Mouse (Mus musculus) spleen, adult 12 weeks (tissue): ENCODE results near the gene Prss22.
"Not testable (repeated sequence)": the region's sequence is repeated elsewhere in the genome, so short reads cannot be mapped to it uniquely, and the experiment has no call there.

Source experiments
- DNase-seq: peaks from one replicate; pipeline ENCODE4 v3.0.0; 2022; ENCODE audit warnings: low spot score

Prss22 gene

DNA sequence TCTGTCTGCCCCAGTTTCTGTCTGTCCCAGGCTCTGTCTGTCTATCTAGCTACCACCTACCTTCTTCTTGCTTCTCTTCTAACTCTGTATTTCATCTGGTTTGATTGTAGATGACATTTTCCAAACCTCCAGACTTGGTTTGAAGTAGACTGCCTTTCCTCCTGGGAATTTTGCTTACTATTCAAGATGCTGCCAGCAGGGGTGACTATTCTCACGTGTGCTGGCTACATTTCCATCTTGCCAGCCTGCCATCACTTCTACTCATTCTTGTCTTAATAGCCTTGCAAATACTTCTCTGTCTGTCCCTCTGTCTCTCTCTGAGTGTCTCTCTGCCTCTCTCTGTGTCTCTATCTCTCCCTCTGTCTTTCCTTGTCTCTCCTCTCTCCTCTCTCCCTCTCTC lies 2.5 kb downstream of the Prss22 start:
- no peak for DNase-seq

DNA sequence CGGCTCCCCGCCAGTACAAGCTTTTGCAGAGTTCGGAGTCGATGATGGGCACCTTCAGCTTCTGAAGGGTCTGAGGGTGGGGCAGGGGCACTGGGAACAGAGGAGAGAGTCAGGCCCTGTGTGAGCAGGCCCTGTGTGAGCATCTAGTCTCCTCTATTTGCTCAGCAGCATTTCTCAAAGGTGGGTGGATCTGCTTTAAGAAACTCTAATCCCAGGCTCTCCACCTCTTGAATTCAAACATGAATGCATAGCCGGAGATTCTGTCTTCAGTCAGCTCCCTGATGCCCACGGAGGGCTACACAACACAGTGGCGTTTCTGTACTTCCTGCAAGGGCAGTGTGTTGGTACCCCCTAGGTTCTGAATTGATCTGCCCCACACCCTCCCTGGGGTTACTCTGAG lies 3.2 kb downstream of the Prss22 start:
- DNase-seq: no peak

DNA sequence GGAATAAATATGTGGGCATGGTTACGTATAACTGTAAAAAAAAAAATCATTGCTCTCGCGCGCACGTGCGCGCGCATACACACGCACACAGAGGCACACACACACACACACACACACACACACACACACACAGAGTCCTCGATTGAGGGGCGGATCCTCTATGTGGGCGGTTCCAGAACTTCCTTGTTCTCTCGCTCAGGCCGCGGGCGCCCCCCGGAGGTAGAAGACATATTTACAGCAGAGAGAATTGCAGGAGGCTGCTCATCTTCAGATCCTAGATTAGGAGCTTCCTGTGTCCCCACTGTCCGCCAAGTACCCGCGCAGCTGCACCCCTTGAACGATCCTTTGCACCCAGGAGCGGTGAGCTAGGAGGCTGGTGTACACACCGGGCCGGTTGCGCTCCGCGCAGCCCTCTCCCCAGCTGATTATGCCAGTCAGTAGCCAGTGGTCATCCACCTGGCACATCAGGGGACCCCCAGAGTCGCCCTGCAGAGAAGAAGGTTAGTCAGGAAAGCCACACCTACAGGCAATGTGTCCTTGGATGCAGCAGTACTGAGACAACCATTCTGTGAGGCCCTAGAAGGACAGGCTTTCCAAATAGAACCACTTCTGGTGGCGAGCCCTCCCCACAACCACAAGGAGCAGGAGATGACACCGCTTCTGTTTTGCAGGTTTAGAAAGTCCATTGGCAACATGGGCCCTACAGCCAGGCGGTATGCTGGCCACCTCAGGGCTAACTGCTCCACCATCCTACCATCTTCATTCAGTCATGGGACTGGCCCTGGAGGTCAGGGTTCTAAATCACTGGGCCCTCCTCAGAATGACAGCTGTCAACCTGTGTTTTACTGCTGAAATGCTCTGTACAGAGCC lies 4.1 kb downstream of the Prss22 start:
- peak; percentile 71 for DNase-seq

DNA sequence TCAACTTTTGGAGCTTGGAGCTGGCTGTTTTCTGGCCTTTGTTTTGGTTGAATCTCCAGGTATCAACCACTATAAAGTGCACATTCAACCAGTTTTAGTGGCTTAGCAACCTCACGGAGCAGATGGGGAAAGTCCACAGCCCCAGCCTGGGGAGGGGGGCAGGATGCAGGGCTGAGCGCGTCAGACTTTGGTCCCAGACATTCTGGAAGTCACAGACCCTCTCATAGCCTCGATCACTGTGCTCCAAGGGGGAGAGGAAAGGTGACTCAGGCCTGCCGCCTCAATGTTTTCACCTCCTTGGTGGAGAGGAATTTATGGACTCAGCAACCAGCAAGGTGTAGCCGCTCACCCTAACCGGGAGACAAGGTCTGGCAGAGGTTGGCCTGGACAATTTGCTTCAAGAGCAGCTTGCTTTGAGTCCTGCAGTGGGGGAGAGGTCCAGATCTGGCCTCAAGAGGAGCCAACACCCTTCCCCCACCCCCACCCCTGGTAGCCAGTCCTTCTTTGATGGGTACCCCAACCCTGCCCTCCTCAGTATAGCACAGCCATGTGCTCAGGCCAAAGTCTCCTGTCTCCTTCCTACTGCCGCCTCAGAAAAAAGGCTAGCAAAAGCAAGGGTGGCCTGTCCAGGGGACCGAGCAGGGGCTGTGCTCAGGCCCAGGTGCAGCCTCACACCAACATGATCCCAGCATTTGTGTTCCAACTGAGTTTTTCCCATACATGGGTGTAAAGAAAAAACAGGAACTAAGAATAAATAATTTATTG lies 4.9 kb downstream of the Prss22 start:
- no peak for DNase-seq

DNA sequence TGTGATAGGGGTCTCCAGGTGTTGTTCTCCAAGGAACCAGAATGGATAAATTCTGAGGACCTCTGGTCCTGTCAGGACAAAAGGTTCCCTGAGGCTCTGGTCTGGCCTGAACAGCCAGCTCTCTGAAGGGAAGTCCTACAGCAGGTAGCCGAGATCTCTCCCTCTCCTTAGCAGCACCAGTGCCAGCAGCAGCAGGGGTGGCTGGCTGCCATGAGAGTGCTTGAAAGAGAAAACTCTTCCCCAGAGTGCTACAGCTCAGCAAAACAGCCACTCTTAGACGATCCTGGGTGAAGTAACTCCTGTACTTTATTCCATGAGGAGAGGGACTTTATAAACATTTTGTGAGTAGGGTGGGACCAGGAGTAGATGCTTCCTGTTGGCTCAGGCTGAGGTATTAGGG lies 8.1 kb downstream of the Prss22 start:
- DNase-seq: no peak

DNA sequence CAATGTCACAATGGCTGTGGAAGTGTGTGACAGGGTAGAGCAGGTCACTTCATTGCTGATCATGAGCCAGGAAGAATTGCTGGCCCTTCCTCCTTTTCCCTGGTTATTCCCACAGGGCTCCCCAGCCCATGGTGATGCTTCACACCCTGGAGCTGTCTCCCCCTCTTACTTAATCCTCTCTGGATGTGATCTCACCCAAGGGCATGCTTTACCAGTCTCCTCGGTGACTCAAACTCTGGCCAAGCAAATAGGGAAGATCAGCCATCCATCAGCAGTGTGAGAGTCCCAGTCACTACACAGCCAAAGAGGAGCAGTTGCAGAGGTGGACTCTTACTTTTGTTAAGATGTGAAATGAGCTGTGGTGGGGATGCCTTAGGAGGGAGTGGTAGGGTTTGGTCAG lies 12.9 kb downstream of the Prss22 start:
- no peak for DNase-seq

DNA sequence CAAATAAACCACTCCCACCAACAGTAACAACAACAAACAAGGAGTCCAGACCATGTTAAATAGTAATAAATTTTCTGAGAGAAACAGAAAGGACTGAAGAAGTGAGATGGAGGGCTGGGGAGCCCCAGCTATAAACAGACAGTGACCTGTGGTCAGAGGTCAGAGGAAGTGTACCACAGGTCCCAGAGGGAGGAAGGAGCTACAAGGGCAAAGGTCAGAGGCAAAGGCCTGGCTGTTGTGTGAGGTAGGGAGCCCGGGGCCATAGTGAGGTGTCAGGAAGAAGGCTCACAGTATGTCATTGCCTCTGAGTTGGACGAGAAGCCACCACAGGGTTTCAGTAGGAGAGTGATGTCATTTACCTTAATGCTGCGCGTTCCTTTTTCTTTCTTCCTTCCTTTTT lies 15.0 kb downstream of the Prss22 start:
- DNase-seq: no peak

DNA sequence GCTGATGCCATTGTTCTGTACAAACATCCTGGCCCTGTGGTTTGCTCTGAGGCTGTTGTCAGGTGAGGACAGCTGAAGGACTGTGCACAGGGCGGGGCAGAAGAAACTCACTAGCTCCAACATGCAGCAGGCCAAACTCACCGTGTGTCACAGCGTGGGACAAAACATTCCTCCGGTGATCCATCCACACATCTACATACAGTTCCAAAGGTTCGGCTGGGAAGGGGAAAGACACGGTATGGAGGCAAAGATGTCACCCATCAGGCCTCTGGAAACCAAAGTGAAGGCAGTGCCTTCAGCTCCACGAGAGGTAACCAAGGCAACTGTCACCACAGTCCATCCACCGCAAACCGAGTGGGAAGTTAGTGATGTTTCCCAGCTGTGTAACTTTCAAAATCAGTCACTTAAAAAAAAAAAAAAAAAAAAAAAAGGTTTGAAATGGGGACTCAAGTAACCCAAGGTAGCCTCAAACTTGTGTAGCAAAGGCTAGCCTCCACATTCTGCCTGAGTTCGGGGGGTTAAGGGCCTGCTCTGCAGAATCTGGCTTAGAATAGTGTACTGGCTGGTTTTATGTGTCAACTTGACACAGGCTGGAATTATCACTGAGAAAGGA lies 17.5 kb downstream of the Prss22 start, which contains the start of gene Prss30:
TSS of gene Prss30 (minus strand) at position 270 of the 613 bp plus-strand sequence.
- no peak for DNase-seq

DNA sequence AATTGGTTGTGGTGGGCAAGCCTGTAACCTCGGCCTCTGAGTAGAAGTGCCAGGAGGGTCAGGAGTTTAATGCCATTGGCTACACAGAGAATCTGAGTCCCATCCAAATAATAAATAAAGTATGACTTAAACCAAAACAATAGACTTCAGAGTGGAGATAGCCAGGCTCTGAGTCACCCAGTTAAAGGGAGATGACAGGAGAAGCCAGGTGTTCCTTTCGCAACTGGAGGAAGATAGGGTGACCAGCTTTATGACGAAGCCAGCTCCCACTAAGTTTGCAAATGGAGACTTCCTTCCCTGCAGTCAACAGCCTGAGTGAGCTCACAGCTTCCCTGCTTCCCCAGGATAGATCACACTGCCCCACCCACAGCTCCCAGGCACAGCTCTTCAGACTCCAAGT lies 18.4 kb downstream of the Prss22 start:
- DNase-seq: no peak

DNA sequence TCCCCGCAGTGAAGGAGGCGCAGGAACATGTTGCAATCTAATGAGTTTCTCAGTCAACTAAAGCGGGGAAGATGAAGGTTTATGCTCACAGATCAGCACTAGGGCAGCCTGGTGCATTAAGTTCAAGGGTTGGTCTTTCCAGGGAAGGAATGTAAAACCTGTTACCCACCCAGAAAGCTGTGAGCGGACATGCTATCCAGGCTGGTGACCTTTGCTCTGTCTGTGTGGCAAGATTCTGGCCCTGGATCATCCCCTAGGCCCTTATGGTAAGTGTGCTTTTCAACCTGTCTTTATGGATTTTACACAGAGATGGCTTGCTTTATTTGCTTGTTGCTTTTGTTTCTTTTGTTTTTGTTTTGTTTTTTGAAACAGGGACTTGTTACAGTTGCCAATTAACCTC lies 21.2 kb downstream of the Prss22 start:
- DNase-seq: no peak

DNA sequence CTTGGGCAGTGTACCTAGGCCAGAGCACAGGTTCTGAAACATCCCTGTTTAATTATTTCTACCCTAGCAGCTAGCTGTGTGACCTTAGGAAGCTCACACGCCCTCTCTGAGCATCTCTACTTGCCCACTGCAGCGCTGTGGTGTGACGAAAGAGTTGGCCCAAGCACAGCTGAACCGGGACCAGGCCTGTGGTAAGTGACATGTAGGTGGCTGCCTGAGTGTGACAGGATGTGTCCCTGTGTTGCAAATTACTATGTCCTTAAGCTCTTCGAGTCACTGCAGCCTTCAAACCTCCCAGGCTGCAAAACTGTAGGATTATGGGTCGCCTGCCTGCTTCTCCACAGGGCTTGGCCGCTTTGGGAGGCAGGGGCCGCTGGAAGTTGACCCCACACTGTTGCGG lies 26.6 kb downstream of the Prss22 start:
- DNase-seq: no peak

DNA sequence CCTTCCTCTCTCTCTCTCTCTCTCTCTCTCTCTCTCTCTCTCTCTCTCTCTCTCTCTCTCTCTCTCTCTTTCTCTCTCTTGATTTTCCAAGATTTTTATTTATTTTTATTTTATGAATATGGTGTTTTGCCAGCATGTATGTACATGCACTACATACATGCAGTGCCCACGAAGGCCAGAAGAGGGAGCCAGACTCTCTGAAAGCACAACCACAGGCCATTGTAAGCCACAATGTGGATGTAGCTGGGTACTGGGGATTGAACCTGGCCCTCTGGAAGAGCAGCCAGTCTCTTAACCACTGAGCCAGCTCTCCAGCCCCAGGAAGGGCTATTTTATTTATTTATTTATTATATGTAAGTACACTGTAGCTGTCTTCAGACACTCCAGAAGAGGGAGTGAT lies 28.7 kb downstream of the Prss22 start:
- peak; percentile 51 for DNase-seq

DNA sequence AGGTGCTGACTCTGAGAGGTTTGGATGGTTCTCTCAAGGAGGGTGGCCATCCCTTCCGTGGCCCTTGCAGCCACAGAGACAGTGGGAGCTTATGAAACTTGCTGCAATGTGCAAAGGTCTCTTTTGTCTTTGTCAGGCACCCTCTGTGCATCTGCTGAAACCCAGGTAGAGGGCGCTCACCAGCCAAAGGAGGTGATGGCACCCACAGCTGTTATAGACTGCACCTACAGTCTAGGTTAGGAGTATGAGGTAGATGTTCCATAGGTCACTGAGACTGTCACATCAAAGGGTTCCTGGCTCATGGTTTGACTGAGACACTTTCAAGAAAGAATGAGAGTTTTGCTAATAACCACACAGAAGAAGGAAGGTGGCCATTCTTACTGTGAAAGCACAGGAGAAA lies 29.1 kb downstream of the Prss22 start:
- DNase-seq: no peak

DNA sequence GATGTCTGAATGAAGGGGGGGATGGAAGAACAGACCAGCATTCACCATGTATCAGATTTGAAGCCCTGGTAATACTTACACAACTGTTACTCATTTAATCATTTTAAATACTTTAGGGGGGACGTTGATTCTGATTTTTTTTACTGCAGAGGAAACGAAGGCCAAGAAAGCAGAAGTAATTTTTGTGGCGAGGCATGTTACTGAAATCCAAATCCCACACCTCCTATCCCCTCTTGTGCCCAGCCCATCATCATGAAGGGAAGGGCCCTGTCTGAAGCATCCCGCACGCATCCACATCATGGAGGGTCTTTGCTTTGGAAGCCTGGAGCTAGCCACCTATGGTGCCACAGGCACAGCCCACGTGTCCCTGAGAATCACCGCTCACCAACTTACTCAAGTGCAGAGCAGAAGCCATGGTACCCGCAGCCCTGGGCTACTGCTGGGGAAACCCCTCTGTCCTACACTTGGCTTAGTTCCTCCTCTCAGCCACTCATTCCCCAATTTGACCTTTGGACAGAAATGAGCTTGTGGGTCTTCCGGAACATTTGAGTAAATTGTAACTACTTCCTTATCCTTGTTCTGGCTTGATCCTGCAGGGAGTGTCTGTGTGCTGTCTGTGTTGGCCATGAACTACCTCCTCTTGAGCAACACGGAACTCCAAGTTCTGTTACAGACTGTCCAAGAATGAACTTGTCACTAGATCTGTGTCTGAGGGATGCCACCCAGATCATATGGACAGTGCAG lies 31.1 kb downstream of the Prss22 start:
- DNase-seq: no peak

DNA sequence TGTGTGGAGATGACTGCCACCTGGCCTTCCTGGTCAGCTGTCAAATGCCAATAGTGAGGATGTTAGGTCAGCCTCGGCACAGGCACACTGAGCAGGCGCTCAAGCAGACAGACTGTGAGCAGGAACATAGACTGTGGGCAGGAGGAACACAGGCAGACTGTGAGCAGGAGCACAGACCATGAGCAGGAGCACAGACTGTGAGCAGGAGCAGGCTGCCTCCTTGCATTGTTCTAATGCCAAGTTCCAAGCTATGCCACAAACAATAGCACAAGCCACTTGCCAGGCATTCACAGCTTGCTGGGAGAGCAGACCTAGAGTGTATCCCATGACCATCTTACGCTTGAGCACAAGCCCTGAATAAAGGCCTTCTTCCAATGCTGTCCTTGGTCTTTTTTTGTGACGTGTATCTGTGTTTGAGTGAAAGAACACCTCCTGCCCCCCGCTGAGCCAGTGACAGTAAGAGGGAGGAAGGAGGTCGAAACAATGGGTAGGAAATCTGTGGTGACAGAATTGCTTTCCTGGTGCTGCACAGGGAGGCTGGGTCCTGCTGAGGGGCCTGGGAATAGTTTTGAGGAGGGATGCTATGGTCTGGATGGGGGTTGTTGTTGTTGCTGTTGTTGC lies 32.0 kb downstream of the Prss22 start:
- DNase-seq: no peak

DNA sequence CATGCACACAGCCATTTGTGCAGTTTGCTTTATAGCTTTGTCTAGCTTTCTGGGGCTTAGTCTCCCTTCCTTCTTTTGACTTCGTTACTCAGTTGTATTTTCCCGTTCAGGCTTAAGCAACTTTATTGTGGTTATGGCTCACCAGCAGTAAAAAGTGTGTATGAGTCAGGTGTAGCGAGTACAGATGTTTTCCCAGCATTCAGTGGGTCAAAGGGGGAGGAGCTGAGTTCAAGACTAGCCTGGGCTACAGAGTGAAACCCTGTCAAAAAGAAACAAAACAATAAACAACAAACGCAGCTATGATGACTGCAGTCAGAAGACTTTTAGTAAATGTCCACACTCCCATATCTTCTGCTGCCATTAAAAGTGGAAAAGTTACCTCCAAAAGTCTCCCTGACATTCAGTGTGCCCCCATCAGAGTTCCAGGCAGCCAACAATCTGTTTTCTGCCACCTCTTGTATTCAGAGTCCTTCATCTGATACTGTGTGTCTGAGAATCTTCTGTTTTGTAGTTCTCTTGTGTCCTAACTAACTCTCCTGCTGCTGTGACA lies 36.3 kb downstream of the Prss22 start:
- no peak for DNase-seq

DNA sequence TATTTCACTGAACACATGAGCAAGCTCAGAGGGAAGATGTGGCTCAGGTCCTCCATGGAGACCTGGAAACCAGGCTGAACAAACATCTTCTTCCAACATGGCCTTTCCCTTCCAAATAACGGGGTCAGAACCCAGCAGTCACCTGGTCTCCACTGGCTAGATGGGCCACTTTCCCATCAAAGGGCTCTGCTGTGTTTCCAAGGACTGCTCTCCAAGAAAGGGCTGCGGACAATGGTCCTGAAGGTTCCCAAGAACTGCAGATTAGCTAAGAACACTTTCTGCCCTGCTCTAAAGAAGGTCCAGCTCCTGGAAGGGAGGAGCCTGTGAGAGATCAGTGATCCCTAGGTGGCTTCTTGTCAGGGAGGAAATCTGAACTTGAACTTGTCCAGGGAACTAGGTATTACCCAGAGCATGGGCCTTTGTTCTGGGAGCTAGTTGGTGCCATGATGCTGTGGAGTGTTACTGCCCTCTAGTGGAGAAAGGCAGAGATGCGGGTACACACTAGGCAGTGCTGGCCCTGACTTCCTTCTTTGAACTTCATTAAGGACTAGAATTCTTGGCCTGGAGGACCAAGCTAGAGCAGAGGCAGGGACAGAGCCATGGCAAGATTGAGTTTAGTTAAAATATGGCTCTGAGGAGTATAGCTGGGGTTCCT lies 37.7 kb downstream of the Prss22 start:
- peak; percentile 36 for DNase-seq

DNA sequence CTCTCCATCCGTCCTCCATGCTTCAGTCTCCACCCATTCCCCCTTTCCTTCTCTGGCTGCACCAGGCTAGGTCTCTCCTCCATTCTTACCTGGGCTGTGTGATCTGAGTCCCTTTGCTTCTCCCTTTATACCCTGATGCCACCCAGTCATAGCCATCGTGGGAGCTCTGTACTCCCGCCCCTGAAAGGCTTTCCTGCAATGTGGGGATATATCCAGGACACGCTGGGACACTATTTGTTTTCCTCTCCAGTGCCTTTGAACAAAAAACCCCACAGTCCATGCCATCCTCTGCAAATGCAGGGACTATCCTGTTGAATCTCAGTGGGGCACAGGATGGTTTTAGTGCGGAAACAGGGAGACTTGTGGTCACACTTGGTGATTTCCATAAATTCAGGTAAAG lies 42.7 kb downstream of the Prss22 start, which contains the start of gene Sbpl:
TSS of gene Sbpl (minus strand) at position 101 of the 400 bp plus-strand sequence.
- no peak for DNase-seq

DNA sequence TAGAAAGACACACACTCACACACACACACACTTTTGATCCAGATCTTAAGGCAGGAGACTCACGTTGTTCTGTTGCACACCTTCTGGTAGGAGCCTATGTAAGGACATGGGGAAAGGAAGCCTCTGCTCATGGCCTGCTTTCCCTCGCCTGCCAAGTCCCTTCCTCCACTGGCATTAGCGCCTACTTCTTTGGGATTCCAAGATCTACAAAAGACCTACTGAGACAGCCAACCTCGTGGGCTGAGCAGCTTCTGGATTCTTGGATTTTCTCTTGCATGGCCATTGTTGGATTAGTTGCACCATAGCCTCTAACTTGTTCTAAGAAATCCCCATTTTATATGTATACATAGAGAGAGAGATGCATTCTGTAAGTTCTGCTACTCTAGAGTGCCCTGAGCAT lies 47.1 kb downstream of the Prss22 start:
- DNase-seq: not testable (repeated sequence)

DNA sequence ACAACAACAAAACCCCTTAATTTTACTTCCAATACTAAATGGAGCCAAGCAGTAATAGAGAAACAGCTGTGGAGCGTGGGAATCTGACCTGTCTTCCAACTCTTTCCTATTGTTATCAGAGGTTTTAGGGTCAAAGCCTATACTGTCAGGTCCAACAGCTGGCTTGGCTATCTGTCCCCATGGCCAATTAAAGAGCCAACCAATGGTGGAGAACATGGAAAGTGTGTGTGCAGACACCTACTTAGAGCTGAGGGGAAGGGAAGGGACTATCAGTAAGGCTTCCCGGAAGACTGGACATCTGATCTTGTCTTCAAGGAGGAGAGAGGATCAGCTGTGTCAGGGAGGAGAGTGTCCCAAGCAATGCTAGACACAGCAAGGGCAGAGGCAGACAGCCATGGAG lies 48.8 kb downstream of the Prss22 start:
- DNase-seq: no peak

DNA sequence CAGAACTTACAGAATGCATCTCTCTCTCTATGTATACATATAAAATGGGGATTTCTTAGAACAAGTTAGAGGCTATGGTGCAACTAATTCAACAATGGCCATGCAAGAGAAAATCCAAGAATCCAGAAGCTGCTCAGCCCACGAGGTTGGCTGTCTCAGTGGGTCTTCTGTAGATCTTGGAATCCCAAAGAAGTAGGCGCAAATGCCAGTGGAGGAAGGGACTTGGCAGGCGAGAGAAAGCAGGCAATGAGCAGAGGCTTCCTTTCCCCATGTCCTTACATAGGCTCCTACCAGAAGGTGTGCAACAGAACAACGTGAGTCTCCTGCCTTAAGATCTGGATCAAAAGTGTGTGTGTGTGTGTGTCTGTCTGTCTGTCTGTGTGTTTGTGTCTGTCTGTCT lies 50.4 kb downstream of the Prss22 start:
- not testable (repeated sequence) for DNase-seq
